Mouse (Mus musculus) left cerebral cortex, adult 2 months (tissue): ENCODE measurements at regions not wholly inside any gene's neighbourhood (a gene's known extent, or its start where the extent isn't known, plus 50 kb on each side); places are given as distances from the start of the nearest gene placed in this dataset.

Experiments used
- DNase-seq, 2 experiments: peaks; one replicate each; pipeline ENCODE4 v3.0.0; 2021 to 2022; ENCODE audit warnings: low spot score in 2 of 2, mixed read lengths in 1 of 2; ENCODE audit errors: extremely low spot score in 1 of 2
- H3K27ac ChIP-seq: fragments of 200-600 bp; 2 replicates; pipeline ENCODE4 v1.8.1; 2022
- H3K4me3 ChIP-seq: fragments of 200-600 bp; 2 replicates; pipeline ENCODE4 v1.8.1; 2022
- CTCF ChIP-seq: fragments of 200-600 bp; IDR thresholded peaks from 2 replicates; pipeline ENCODE4 v1.8.1; 2022; ENCODE audit warnings: antibody characterized with exemption, mild to moderate bottlenecking, moderate library complexity
- intact Hi-C: fragments of 180-260 bp; cut with DNase I; formaldehyde crosslinking; loops from one replicate; pipeline ENCODE4 v1.15.1; 2025

DNA sequence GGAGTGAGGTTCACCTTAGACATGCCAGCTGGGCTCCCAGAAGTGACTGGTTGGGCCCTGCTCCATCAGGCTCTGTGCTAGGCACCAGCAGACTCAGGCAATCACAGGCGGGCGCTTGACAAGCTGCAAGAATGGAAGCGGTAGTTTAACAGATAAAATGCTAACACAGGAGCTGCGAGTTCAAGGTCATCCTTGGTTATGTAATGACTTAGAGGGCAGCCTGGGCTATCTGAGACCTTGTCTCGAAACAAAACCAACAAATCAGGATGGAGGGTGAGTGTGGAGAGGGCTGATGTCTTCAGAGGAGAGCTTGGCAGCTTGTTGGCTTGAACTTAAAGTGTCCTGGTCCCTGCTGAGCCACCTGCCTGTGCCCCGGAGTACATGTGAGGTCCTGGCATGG lies 107.6 kb downstream of the Vegfa start:
- intact Hi-C loops: no loop called here
- Histone ChIP-seq H3K27ac (no peak overlapping the region), H3K4me3 (no peak overlapping the region)
- DNase-seq: no peak
- no peak for TF ChIP-seq CTCF

DNA sequence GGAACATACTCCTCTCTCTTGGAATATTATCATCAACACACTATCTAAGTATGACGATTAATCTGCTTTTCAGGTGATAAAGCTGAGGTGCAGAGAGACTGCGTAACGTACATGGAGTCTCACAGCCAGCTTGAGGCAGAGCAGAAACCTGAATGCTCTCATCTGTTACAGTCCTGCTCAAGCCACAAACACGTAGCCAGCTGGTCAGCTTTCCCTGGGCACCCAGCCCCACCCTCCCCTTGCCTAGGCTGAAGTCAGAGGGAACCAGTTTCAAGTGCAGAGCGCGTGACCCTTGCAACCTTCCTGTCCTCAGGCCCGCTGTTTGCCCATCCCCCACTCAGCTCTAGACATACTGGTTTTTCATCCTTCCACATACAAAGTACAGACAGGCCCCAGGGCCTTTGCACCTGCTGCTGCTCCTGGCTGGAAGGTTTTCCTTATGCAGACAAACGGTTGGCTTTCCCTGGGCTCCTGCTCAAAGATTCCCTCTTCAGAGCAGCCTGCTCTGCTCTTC lies 108.9 kb downstream of the Vegfa start:
- Histone ChIP-seq H3K27ac (no peak overlapping the region), H3K4me3 (no peak overlapping the region)
- intact Hi-C loops: no loop called here
- no peak for TF ChIP-seq CTCF
- no peak for DNase-seq

DNA sequence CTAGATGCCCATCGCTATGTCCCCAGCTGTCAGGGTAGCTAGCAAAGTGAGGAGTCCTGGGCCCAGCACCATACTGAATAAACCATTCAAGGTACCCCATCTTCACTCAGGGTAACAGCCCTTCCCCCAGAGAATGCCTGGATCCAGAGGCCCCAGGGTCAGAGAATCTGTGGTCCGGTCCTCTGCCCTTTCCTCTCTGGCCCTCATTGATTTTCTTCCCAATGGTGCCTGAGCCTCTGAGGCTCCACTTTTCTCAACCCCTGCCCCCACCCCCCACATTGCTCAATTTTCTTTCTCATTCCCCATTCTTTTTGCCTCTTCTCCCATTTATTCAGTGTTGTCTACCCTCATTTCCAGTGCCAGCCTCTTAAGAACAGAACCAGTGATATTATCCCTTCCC lies 114.5 kb downstream of the Vegfa start:
- no peak overlapping the region for H3K4me3 ChIP-seq
- intact Hi-C loops: no loop called here
- no peak for DNase-seq
- no peak for TF ChIP-seq CTCF
- H3K27ac ChIP-seq: no peak overlapping the region

DNA sequence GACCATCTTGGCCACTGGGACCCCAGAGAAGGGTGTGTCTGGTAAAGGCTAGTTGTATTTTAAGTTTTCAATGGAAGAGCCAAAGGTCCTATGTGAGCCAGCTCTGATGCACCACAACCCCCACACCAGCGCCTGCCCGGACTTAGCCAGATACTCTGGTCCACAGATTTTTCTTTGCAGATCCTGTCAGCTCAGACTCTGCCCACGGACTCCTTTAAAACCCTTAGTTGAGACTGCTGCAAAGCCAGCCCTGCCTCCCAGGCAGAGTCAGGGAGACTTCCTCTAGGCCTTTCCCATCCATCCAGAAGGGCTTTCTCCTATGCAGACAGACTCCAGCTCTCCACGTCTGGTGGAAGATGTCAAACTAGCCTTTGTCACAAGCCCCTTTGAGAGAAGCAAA lies 115.2 kb downstream of the Vegfa start:
- Histone ChIP-seq H3K27ac (no peak overlapping the region), H3K4me3 (no peak overlapping the region)
- intact Hi-C loops: no loop called here
- TF ChIP-seq CTCF: no peak
- no peak for DNase-seq

DNA sequence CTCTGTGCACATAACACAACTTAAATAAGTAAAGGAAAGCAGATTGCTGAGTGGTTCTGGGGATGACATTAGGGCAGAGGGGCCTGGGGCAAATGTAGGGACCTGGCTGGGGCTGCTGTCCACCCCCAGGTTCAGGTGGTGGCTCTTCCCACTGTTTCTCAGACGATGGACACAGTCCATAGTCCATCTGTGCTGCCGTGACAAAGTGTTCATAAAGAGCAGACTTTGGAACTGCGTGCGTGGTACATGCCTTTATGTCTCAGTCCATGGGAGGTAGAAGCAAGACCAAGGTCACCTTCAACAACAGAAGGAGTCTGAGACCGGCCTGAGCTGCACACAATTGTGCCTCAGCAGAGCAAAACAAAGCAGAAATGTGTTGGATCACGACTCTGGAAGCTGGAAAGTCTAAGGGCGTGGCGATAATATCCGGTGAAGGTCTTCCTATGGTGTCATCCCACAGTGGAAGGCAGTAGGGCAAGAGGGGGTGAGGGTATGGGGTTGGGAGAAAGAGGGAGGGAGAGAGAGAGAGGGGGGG lies 117.4 kb downstream of the Vegfa start:
- no peak overlapping the region for H3K27ac ChIP-seq
- H3K4me3 ChIP-seq: no peak overlapping the region
- intact Hi-C loops: no loop called here
- TF ChIP-seq CTCF: no peak
- no peak for DNase-seq

DNA sequence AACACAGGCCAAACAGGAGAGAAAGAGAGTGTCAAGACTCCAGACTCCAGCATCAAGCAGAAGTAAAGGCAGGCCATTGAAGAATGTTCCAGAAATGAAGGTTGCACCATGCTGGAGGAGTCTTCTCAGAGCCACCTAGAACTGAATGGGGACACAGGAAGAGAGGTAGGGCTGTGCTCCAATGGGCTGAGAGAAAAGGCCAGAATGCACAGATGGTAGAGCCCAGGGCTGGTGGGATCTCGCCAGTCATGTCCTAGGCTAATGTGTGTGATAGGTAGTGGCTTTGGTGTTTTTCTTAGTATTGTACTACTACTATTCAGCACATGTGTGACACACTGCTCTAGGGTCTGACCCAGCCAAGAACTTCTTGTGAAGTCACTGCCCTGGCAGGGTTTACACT lies 117.9 kb downstream of the Vegfa start:
- no peak overlapping the region for H3K4me3 ChIP-seq
- no peak for DNase-seq
- intact Hi-C loops: no loop called here
- TF ChIP-seq CTCF: no peak
- H3K27ac ChIP-seq: no peak overlapping the region

DNA sequence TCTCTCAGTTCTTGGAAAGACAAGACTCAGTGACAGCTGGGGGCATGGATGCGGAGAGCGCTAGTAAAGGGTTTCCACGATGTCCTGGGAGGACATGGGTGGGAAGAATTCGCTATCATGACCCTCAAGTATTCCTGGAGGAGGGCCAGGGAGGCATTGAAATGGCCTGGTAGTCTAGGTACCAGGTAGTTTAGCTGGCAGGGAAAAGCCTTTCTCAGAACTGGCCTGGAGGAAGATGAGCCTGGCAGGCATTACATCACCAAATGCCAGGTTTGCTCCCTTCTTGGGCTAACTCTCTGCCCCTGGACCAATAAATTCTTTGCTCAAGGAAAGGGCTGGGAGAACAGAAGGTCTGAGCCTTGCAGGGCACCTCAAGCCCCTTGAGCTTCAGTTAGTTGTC lies 118.5 kb downstream of the Vegfa start:
- TF ChIP-seq CTCF: no peak

DNA sequence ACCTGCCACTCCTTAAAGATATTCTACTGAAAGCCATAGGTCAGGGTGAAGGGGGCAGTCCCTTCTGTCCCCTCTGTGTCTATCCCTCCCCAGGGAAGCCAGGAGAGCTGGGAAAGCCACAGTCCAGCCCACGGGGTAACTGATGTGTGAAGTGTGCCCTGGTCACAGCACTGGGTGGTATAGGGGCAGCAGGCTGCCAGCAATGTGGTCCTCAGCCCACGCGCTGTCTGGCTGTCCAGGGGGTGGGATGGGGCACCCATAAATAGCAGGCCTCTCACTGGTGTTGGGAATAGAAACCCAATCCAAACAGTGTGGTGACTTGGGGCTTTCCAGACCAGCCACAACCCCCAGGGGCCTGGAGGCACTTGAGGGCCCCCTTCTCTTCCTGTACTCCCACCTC lies 120.0 kb downstream of the Vegfa start:
- H3K4me3 ChIP-seq: no peak overlapping the region
- H3K27ac ChIP-seq: no peak overlapping the region
- intact Hi-C loops: no loop called here
- DNase-seq: no peak
- no peak for TF ChIP-seq CTCF

More for the DNA sequence above, 118.5 kb downstream of the Vegfa start:
- no peak overlapping the region for H3K4me3 ChIP-seq
- no peak overlapping the region for H3K27ac ChIP-seq
- intact Hi-C loops: no loop called here
- DNase-seq: no peak

DNA sequence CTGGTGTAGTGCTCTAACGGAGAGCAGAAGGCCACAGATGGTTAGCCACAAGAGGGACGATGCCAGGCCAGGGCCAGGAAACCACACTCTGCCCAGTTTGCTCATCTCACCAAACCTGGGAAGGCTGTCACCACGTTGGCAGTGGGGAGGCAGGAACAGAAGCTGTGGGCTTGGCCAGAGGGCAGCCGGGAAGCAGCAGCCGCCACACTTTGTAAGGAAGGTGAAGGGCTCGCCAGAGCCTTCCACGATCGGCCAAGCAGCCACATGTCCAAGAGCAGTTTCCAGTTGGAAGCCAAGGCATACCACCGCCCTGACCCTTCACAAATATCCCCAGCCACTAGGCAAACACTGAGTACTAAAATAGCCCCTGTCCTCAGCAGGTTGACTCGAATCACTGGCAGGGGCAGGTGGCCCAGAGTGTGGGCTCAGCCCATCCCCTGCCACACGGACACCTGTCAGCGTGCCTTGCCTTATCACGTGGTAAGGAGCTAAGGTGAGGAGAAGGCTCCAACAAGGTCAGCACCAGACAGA lies 120.9 kb downstream of the Vegfa start:
- Histone ChIP-seq H3K4me3 (no peak overlapping the region), H3K27ac (no peak overlapping the region)
- TF ChIP-seq CTCF: no peak
- no peak for DNase-seq
- intact Hi-C loops: no loop called here

DNA sequence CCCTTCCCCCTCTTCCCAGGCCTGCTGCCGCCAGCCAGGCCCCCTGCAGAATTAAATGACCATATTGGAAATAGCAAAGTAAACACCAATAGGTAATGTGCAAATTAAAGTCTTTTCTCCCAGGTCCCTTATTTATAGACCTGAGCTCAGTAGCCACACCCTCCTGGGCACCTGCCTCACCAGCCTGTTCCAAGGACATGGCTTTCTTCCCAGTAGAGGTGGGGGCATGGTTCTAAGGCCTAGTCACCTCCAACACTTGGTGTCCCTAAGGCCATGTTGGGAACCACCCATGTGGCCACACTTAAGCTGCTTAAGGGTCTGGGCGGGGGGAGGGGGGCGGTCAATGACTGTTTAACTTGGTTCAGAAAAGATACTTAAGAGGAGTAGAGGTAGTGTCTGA lies 121.9 kb downstream of the Vegfa start:
- TF ChIP-seq CTCF: no peak
- no peak for DNase-seq
- intact Hi-C loops: no loop called here

DNA sequence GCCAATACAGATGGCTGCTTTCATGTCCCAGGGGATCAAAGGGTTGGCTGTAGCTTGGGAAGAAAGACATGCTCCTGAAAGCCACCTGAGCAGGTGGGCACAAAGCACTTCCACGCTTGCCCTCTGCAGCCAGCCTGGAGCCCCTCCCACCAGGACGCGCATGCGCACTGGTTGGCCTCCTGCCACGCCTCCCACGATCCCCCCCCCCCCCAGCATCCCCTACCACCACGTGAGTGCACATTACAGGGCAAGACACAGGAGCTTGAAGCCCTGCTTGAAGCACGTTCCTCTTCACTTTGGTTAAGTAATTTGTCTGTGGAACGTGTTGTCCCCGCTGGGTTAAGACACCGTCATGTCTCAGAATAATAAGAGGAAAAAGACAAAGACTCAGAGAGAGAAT lies 124.6 kb downstream of the Vegfa start:
- no peak for TF ChIP-seq CTCF
- Histone ChIP-seq H3K27ac (no peak overlapping the region), H3K4me3 (no peak overlapping the region)
- intact Hi-C loops: no loop called here
- DNase-seq: no peak

More for the DNA sequence above, 121.9 kb downstream of the Vegfa start:
- H3K27ac ChIP-seq: no peak overlapping the region
- H3K4me3 ChIP-seq: no peak overlapping the region

DNA sequence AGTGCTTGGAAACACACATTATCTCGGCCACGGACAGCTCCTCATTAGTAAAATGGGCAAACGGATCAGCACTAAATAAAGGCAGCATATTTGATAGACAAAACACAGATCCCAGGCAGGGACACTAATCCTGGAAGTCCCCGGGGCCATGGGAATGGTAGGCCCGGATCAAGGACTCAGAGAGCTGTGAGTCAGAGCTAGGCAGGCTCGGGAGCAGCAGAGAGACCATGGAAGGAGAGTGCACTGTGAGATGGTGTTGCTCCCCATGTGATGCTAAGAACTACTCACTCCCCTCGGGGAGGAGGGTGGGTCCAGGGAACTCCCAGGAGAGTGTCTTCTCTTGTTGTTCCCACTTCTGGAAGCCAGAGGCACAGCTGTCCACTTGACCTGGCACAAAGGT lies 126.6 kb downstream of the Vegfa start:
- no peak overlapping the region for H3K4me3 ChIP-seq
- no peak overlapping the region for H3K27ac ChIP-seq
- TF ChIP-seq CTCF: no peak
- no peak for DNase-seq
- intact Hi-C loops: no loop called here

DNA sequence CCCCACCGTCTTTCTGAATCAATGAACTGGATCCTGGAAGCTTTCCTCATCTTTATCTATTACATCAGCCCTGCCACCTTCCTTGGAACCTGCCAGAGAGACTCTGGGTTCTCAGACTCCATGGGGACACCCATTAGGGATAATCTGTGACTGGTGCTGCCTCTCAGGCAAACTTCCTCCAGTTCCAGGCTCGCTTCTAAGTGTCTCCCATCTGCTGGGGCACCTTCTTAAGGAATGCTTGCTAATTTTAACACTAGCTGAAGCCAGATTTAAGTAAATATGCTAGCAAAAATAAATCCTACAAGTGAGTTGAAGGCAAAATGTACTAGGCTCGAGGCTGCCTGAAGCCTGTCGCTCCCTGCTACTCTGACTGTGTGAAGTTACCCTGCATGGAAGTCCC lies 127.9 kb downstream of the Vegfa start:
- DNase-seq: peak in 1 of 2 experiments; percentile 29
- Histone ChIP-seq H3K27ac (no peak overlapping the region), H3K4me3 (no peak overlapping the region)
- no peak for TF ChIP-seq CTCF
- intact Hi-C loops: no loop called here
